Mouse (Mus musculus) intestine, embryonic 14.5 days (tissue): ENCODE measurements around the gene Eno2. TPM values are rescaled to one million over a fixed set of nuclear protein-coding genes. Genes with fewer than 3 reads are reported as not detected.
A peak's percentile ranks its signal among the peaks of the same experiment; 100 is the strongest.
"Not testable (repeated sequence)": the region's sequence is repeated elsewhere in the genome, so short reads cannot be mapped to it uniquely, and the experiment has no call there.

Experiments used
- ATAC-seq: fragments of 200-750 bp; cut with Nextera tagmentation; replicated peaks from 2 replicates; pipeline ENCODE4 v1.8.0; 2017; ENCODE audit warnings: low read depth, moderate number of reproducible peaks, moderate TSS enrichment, moderate library complexity; ENCODE audit not compliant: low FRiP score, low TSS enrichment
- DNase-seq: peaks from one replicate; pipeline ENCODE4 v3.0.0-alpha.2; 2018; ENCODE audit warnings: low spot score
- H3K27ac ChIP-seq: fragments of 300-500 bp; sonication (generic); 2 replicates; pipeline ENCODE4 v1.5.1; 2014; ENCODE audit warnings: low read depth, mild to moderate bottlenecking, control low read depth
- H3K27me3 ChIP-seq: fragments of 300-500 bp; sonication (generic); replicated peaks from 2 replicates; pipeline ENCODE4 v1.6.1; 2014; ENCODE audit warnings: low read length, control low read depth; ENCODE audit not compliant: control insufficient read depth, insufficient read depth
- H3K36me3 ChIP-seq: fragments of 300-500 bp; sonication (generic); 2 replicates; pipeline ENCODE4 v1.6.1; 2014; ENCODE audit warnings: low read length, control low read depth; ENCODE audit not compliant: control insufficient read depth, insufficient read depth
- H3K4me1 ChIP-seq: fragments of 300-500 bp; sonication (generic); replicated peaks from 2 replicates; pipeline ENCODE4 v1.6.1; 2014; ENCODE audit warnings: low read length, control low read depth, mixed read lengths; ENCODE audit not compliant: control insufficient read depth, insufficient read depth
- H3K4me2 ChIP-seq: fragments of 300-500 bp; sonication (generic); 2 replicates; pipeline ENCODE4 v1.6.1; 2014; ENCODE audit warnings: low read length
- H3K4me3 ChIP-seq: fragments of 300-500 bp; sonication (generic); 2 replicates; pipeline ENCODE4 v1.5.1; 2014; ENCODE audit warnings: low read depth, low read length, control low read depth, mixed read lengths
- H3K9ac ChIP-seq: fragments of 300-500 bp; sonication (generic); 2 replicates; pipeline ENCODE4 v1.6.1; 2014; ENCODE audit warnings: mild to moderate bottlenecking, low read length
- H3K9me3 ChIP-seq: fragments of 300-500 bp; sonication (generic); 2 replicates; pipeline ENCODE4 v1.6.1; 2016; ENCODE audit warnings: low read length, control low read depth; ENCODE audit not compliant: control insufficient read depth
- WGBS: fragments of 180-500 bp; shearing (Covaris S2); extraction: QIAGEN DNeasy Blood & Tissue Kit; methylation state at CpG from one replicate; pipeline ENCODE4 v1.1.7; 2014; 5-methylcytosine and 5-hydroxymethylcytosine counted together
- polyA plus RNA-seq: library from polyadenylated mRNA; unstranded; fragments of >200 nt; fragmentation: Nextera tagmentation; extraction: Ambion mirVana; gene quantifications from 2 replicates; pipeline ENCODE4 v1.2.1, GENCODE M21; 2014

Gene Eno2
- polyA plus RNA-seq, 1 experiment from 2014 or later, result 8.0 TPM

DNA sequence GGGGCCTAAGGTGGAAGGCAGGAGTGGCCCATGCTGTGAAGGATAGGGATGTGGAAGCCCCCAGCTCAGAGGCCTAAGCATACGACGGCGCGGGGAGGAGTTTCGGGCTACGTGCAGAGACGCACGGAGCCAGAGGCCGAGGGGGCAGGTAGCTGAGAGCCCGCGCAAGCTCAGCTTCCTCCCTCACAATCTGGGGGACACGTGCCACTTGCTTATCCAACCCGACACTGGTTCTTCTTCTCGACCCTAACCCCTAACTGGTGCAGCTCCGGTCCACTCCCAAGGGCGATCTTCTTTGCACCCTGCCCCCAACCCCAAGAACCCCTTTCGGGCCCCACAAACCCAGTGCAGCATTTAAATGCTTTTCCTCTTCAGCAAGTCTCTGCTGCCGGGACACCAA, 44.0 kb upstream of the Eno2 start:
- H3K27me3 ChIP-seq, result no peaks in the 10 kb centered on the region
- ATAC-seq (peak; percentile 61), DNase-seq (peak; percentile 89)
- peak overlapping the region; percentile 84 for H3K9ac ChIP-seq
- H3K9me3 ChIP-seq, result no peaks in the 10 kb centered on the region
- peak overlapping the region; percentile 95 for H3K4me2 ChIP-seq
- peaks cover 32% of the 10 kb centered on the region for H3K4me1 ChIP-seq
- peak overlapping the region; percentile 88 for H3K27ac ChIP-seq
- under 1% methylated on average over 18 of the region's 18 CpGs for WGBS
- peaks cover 62% of the 10 kb centered on the region for H3K36me3 ChIP-seq
- H3K4me3 ChIP-seq, result peak overlapping the region; percentile 71

DNA sequence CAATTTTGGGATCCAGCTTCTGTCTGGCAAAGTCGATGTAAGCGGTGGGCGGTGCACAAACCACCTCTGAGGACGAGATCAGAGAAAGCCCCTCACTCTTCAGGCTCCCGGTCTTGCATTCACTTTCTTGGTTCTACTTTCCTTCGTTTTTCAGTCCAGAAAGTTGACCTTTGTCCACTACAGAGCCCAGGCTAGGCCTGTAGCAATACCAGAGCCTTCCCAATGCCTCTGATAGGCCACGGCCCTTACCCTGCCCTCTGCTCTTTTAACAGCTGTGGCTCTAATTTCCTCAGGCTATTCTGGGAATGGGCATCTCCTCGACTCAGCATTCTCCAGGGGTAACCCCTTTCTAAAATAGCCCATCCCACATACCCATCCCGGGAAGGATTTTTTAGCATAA, 43.4 kb upstream of the Eno2 start:
- peaks cover 35% of the 10 kb centered on the region for H3K4me1 ChIP-seq
- no peaks in the 10 kb centered on the region for H3K9me3 ChIP-seq
- no peak for DNase-seq
- H3K9ac ChIP-seq, result peak overlapping the region; percentile 84
- peak overlapping the region; percentile 88 for H3K27ac ChIP-seq
- peak overlapping the region; percentile 95 for H3K4me2 ChIP-seq
- no peak for ATAC-seq
- H3K4me3 ChIP-seq, result peak overlapping the region; percentile 71
- no peaks in the 10 kb centered on the region for H3K27me3 ChIP-seq
- H3K36me3 ChIP-seq, result peaks cover 55% of the 10 kb centered on the region
- WGBS, result 17% methylated on average over 9 of the region's 9 CpGs

DNA sequence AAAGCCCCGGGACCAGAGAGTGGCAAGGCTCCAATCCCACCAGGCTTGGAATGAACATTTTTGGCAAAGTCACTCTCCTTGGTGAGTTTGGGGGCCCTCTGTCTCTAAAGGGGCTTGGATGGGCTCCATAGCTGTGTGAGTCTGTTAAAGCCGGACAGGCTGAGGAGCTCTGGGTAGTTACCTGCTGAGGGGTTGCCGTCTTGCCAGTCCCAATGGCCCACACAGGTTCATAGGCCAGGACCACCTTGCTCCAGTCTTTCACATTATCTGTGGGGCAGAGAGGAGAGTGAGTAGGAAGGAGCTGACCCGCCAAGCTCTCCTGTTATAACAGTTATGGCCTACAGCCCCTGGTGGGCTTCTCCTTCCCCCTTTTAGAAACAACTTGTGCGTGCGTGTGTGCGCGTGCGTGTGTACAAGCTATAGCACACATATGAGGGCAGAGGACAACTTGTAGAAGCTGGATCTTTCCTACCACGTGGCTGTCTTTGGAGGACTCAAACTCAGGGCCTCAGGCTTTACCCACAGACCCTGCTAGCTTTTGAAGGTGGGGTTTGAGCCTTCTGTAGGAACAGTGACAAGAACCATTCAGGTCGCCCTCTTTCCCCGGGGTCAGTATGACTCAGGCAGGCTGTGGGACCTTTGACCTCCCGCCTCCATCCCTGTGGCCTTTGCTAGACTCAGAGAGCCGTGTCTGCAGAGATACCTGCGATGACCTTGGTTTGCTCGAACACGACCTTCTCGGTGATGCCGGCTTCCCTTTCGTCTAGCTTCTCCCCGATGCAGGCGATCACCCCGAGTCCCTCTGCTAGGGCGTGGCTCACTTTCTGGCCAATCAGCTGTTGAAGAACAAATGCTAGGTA, 42.5 kb upstream of the Eno2 start:
- H3K27ac ChIP-seq, result no peak overlapping the region; the same call in 1 of the 2 replicates
- no peak for ATAC-seq

DNA sequence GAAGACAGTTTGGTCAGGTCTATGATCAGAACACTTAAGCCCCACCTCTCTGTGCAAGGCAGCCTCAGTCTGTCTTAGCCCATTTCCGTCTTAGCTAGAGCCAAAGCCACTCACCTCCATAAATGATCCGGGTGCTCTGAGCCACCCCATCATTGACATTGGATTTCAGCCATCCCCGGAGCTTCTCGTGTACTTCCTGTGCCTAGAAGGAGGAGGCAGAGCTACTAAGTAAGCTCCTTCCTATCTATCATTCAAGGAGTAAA, 41.9 kb upstream of the Eno2 start:
- ATAC-seq (no peak), DNase-seq (no peak)
- peaks cover 40% of the 10 kb centered on the region for H3K36me3 ChIP-seq
- no peaks in the 10 kb centered on the region for H3K9me3 ChIP-seq
- H3K4me3 ChIP-seq, result no peak overlapping the region
- peaks cover 38% of the 10 kb centered on the region for H3K4me1 ChIP-seq
- no peak overlapping the region for H3K4me2 ChIP-seq
- no peak overlapping the region for H3K27ac ChIP-seq
- no peak overlapping the region for H3K9ac ChIP-seq
- H3K27me3 ChIP-seq, result no peaks in the 10 kb centered on the region
- WGBS, result 83% methylated on average over 4 of the region's 4 CpGs

More for the DNA sequence above, 42.5 kb upstream of the Eno2 start:
- no peak for DNase-seq
- 73% methylated on average over 24 of the region's 24 CpGs for WGBS
- Histone ChIP-seq H3K4me1 (peaks cover 35% of the 10 kb centered on the region), H3K9me3 (no peaks in the 10 kb centered on the region), H3K4me2 (peak overlapping the region; percentile 95), H3K36me3 (peaks cover 46% of the 10 kb centered on the region), H3K27me3 (no peaks in the 10 kb centered on the region), H3K4me3 (peak overlapping the region; percentile 71), H3K9ac (peak overlapping the region; percentile 84)

DNA sequence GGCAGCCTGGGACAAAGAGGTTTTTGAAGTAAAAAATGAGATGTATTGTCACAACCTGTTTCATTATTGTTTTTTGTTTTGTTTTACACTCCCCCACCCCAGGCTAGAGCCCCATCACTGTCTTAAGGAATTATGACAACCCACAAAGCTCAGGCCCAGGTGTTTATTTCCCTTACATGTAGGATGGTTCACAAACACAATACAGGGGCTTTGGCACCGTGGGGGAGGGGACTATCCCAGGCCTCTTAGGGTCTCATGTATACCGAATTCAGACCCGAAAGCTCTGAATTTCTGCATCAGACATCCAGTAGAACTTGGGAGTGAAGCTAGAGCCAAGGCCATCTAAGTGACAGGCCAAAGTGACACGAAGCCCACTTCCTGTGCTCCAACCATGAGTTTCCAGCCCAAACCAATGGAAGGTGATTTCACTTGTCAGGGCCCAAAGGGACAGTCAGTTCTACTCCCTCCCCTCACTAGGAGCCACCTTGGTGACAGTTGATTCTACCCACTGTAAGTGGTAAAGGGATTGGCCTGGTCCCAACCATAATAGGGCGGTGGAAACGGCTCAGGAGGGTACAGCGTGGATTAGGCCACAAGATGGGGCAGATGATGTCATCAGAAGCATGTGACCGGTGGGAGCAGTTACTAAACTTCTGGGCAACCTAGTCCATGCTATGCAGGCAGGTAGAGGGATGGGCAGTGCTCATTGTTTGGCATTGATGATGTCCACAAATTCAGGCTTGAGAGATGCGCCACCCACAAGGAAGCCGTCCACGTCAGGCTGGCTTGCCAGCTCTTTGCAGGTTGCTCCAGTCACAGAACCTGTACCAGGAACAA, 41.3 kb upstream of the Eno2 start:
- Histone ChIP-seq H3K4me1 (peaks cover 43% of the 10 kb centered on the region), H3K36me3 (peaks cover 35% of the 10 kb centered on the region)
- H3K9me3 ChIP-seq, ATAC-seq, DNase-seq, H3K27ac ChIP-seq, H3K9ac ChIP-seq, H3K4me3 ChIP-seq, H3K27me3 ChIP-seq, H3K4me2 ChIP-seq: not testable (repeated sequence)
- WGBS, result 82% methylated on average over 10 of the region's 11 CpGs

DNA sequence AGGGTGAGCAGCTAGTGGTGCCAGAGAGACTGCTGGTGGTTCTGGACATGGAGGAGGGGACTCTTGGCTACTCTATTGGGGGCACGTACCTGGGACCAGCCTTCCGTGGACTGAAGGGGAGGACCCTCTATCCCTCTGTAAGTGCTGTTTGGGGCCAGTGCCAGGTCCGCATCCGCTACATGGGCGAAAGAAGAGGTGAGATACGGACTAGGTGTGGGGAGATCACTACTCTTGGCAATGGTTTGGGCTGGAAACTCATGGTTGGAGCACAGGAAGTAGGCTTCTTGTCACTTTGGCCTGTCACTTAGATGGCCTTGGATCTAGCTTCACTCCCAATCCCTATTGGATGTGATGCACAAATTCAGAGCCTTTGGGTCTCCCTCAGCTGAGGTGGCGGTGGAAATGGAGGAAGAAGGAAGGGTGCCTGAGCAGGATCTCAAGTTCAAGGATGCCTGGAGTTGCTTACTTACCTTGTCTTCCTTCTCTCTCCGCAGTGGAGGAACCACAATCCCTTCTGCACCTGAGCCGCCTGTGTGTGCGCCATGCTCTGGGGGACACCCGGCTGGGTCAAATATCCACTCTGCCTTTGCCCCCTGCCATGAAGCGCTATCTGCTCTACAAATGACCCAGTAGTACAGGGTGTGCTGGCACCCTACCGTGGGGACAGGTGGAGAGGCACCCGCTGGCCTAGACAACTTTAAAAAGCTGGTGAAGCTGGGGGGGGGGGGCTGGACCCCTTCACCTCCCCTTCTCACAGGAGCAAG, 40.5 kb upstream of the Eno2 start:
- H3K27me3 ChIP-seq, result no peaks in the 10 kb centered on the region
- ATAC-seq (peak; percentile 0; the same call in 1 of the 2 replicates), DNase-seq (no peak)
- H3K9me3 ChIP-seq, result no peaks in the 10 kb centered on the region
- peak overlapping the region; percentile 92 for H3K27ac ChIP-seq
- H3K4me2 ChIP-seq, result peak overlapping the region; percentile 98
- H3K4me1 ChIP-seq, result peaks cover 44% of the 10 kb centered on the region
- H3K4me3 ChIP-seq, result peak overlapping the region; percentile 57
- H3K9ac ChIP-seq, result peak overlapping the region; percentile 67
- 43% methylated on average over 14 of the region's 14 CpGs for WGBS
- peaks cover 27% of the 10 kb centered on the region for H3K36me3 ChIP-seq

DNA sequence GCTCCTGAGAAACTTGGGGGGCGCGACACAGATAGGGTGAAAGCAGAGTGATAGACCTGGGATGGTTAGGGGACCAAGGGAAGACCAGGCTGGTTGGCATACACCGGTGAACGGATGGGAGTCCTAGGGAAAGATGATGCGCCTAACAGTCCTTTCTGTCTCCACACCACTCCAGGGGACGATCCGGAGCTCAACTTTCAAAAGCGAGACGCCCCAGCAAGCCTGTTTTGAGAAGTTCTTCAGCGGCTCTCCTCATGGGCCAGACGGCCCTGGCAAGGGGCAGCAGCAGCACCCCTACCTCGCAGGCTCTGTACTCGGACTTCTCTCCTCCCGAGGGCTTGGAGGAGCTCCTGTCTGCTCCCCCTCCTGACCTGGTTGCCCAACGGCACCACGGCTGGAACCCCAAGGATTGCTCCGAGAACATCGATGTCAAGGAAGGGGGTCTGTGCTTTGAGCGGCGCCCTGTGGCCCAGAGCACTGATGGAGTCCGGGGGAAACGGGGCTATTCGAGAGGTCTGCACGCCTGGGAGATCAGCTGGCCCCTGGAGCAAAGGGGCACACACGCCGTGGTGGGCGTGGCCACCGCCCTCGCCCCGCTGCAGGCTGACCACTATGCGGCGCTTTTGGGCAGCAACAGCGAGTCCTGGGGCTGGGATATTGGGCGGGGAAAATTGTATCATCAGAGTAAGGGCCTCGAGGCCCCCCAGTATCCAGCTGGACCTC, 39.7 kb upstream of the Eno2 start:
- Histone ChIP-seq H3K36me3 (peaks cover 26% of the 10 kb centered on the region), H3K27me3 (no peaks in the 10 kb centered on the region), H3K4me1 (peaks cover 37% of the 10 kb centered on the region), H3K4me2 (peak overlapping the region; percentile 98), H3K27ac (peak overlapping the region; percentile 92), H3K9ac (peak overlapping the region; percentile 67), H3K4me3 (peak overlapping the region; percentile 57), H3K9me3 (no peaks in the 10 kb centered on the region)
- ATAC-seq (peak; percentile 5), DNase-seq (peak; percentile 91)
- 0% methylated on average over 35 of the region's 35 CpGs for WGBS
